Mouse (Mus musculus): ENCODE data around the gene Bpifb4. TPM values are rescaled to one million over a fixed set of nuclear protein-coding genes. Genes with fewer than 3 reads are reported as not detected.

The Bpifb4 gene
- polyA plus RNA-seq, 1 experiment: 0.08 TPM

DNA sequence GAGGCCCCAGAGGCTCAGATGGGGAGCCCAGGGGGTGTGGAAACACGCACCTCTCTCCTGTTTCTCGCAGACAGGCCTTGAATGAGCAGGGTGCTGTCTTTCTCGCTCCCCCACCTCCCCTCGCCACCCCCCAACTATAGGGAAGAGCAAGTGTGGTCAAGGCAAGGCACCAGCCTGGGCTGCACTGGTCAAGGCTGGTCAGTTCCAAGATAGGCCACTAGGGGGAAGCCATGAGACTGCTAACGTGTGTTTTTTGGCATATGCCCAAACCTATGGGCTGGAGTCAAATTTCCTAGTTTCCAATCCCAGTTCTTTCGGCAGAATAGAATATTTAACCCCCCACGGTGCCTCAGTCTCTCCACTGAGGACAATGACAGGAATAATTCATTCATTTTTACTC lies 57.8 kb downstream of the Bpifb4 start:
- TF ChIP-seq CTCF (IDR thresholded peaks at IDR 0.05; ENCODE audit: extremely low read depth, insufficient read depth, low read length): peak; percentile 91
- TF ChIP-seq POLR2A (IDR thresholded peaks at IDR 0.05; ENCODE audit: extremely low read depth, insufficient read depth, low read length): no peak
- Histone ChIP-seq H3K4me1 (ENCODE audit: control insufficient read depth, insufficient read depth, low read length) (no peaks in the 10 kb centered on the region), H3K4me3 (ENCODE audit: insufficient read depth, low read length) (no peak overlapping the region), H3K27ac (ENCODE audit: insufficient read depth, low read length) (no peak overlapping the region)

DNA sequence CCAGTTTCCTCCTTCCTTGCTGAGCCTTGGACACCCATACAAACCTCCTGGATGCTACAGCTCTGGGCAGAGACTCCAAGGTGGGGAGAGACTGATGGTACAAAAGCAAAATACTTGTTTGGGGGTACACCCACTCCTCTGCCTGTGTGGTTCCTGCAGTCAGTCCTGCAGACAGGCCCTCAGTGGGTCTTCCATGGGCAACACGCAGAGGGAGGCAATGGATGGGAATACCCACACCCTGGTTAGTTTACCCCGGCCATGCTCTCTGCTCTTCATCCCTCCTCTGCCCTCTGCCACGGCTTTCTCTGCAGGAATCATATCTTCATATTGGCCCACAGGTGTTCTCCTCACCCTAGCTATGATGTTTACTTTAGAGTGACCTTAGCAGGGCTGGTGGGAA lies 62.5 kb downstream of the Bpifb4 start:
- no peak for TF ChIP-seq POLR2A (IDR thresholded peaks at IDR 0.05; ENCODE audit: extremely low read depth, insufficient read depth, low read length)
- TF ChIP-seq CTCF (IDR thresholded peaks at IDR 0.05; ENCODE audit: extremely low read depth, insufficient read depth, low read length): no peak
- no peak overlapping the region for H3K4me3 ChIP-seq (ENCODE audit: insufficient read depth, low read length)
- no peak overlapping the region for H3K27ac ChIP-seq (ENCODE audit: insufficient read depth, low read length)
- H3K4me1 ChIP-seq (ENCODE audit: control insufficient read depth, insufficient read depth, low read length): no peaks in the 10 kb centered on the region

DNA sequence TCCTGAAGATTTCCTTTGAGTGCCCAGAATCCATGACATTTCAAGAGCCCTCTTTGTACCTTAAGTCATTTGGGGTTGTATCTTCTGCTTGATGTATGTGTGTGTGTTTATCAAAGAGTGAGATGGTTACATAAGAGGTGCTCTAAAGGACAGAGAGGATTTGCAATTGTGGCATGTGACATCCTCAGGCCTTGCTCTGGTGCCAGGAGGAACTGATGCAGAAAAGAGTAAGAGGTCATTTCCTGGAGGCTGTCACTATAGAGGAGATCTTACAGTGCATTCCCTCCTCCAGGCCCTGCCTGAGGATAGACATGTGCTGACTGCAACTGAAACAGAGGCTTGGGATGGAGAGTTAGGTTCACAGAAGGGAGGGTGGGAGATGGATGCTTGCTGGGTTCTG lies 63.0 kb downstream of the Bpifb4 start:
- no peak overlapping the region for H3K4me3 ChIP-seq (ENCODE audit: insufficient read depth, low read length)
- no peaks in the 10 kb centered on the region for H3K4me1 ChIP-seq (ENCODE audit: control insufficient read depth, insufficient read depth, low read length)
- TF ChIP-seq CTCF (IDR thresholded peaks at IDR 0.05; ENCODE audit: extremely low read depth, insufficient read depth, low read length) (no peak), POLR2A (IDR thresholded peaks at IDR 0.05; ENCODE audit: extremely low read depth, insufficient read depth, low read length) (no peak)
- H3K27ac ChIP-seq (ENCODE audit: insufficient read depth, low read length): no peak overlapping the region

DNA sequence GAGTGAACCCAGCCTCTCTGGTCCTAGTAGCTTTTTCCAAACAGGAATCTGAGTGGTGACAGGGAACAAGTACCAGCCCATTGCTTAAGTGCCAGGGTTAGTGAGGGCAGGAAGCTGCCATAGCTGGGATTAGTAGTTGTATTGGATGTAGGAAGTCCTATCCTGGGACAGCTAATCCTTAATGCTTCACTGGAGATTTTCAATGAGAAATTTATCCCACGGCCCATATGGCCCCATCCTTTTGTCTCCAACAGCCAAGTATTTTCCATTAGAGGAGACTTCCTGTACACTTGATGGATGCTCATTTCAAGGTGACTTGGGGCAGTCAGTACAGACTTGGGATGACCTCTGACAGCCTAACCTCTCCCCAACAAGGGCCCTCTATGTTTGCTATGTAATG lies 66.4 kb downstream of the Bpifb4 start:
- TF ChIP-seq POLR2A (IDR thresholded peaks at IDR 0.05; ENCODE audit: extremely low read depth, insufficient read depth, low read length) (no peak), CTCF (IDR thresholded peaks at IDR 0.05; ENCODE audit: extremely low read depth, insufficient read depth, low read length) (no peak)
- H3K27ac ChIP-seq (ENCODE audit: insufficient read depth, low read length): no peak overlapping the region
- H3K4me1 ChIP-seq (ENCODE audit: control insufficient read depth, insufficient read depth, low read length): no peaks in the 10 kb centered on the region
- no peak overlapping the region for H3K4me3 ChIP-seq (ENCODE audit: insufficient read depth, low read length)

DNA sequence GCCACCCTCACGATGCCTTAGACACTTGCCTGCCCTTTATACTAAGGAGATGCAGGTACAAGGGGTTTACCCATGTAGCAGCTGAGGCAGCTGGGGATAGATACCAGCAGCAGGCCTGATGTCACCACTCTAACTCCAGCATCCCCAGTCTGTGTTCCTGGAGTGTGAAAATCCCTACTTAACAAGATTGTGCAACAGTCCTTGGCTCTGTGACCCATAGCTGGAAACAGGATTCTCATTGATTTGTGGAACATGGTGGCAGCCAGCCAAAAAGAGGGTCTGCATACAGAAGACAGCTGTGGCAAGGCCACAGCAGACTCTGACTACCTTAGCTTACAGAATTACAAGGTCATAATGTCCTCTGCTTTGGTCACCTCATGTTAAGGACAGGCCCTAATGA lies 67.1 kb downstream of the Bpifb4 start:
- no peak overlapping the region for H3K4me3 ChIP-seq (ENCODE audit: insufficient read depth, low read length)
- no peaks in the 10 kb centered on the region for H3K4me1 ChIP-seq (ENCODE audit: control insufficient read depth, insufficient read depth, low read length)
- no peak overlapping the region for H3K27ac ChIP-seq (ENCODE audit: insufficient read depth, low read length)
- TF ChIP-seq POLR2A (IDR thresholded peaks at IDR 0.05; ENCODE audit: extremely low read depth, insufficient read depth, low read length) (no peak), CTCF (IDR thresholded peaks at IDR 0.05; ENCODE audit: extremely low read depth, insufficient read depth, low read length) (no peak)

DNA sequence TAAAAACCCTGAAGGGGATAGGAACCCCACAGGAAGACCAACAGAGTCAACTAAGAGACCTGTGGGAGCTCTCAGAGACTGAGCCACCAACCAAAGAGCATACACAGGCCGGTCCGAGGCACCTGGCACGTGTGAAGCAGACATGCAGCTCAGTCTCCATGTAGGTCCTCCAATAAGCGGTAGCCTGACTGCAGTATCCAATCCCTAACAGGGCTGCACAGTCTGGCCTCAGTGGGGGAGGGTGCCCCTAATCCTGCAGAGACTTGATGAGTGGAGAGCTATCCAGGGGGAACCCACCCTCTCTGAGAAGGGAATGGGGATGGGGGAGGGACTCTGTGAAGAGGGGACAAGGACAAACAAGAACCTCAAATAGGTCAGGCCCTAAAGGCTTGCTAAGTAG lies 67.7 kb downstream of the Bpifb4 start:
- H3K27ac ChIP-seq (ENCODE audit: insufficient read depth, low read length): no peak overlapping the region
- no peaks in the 10 kb centered on the region for H3K4me1 ChIP-seq (ENCODE audit: control insufficient read depth, insufficient read depth, low read length)
- no peak for TF ChIP-seq CTCF (IDR thresholded peaks at IDR 0.05; ENCODE audit: extremely low read depth, insufficient read depth, low read length)
- TF ChIP-seq POLR2A (IDR thresholded peaks at IDR 0.05; ENCODE audit: extremely low read depth, insufficient read depth, low read length): no peak
- no peak overlapping the region for H3K4me3 ChIP-seq (ENCODE audit: insufficient read depth, low read length)

DNA sequence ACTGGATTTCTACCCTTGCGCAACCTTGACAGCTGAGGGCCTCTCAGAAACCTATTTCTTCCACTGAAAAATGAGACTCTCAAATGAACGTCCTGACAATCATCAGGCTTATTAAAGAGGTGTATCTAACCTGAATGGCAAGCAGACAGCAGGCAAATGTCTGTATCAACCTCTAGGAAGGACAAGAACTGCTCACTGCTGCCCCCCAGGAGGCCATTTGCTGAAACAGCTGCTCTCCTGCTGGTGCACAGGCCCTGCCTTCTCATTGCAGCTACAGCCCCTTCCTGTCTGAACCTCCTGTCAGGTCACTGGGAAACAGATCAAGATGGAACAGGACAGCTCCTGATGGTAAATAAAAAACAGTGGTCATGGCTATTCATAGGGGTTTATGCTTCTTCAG lies 68.3 kb downstream of the Bpifb4 start:
- TF ChIP-seq POLR2A (IDR thresholded peaks at IDR 0.05; ENCODE audit: extremely low read depth, insufficient read depth, low read length) (no peak), CTCF (IDR thresholded peaks at IDR 0.05; ENCODE audit: extremely low read depth, insufficient read depth, low read length) (no peak)
- H3K4me1 ChIP-seq (ENCODE audit: control insufficient read depth, insufficient read depth, low read length): no peaks in the 10 kb centered on the region
- H3K4me3 ChIP-seq (ENCODE audit: insufficient read depth, low read length): no peak overlapping the region
- no peak overlapping the region for H3K27ac ChIP-seq (ENCODE audit: insufficient read depth, low read length)

DNA sequence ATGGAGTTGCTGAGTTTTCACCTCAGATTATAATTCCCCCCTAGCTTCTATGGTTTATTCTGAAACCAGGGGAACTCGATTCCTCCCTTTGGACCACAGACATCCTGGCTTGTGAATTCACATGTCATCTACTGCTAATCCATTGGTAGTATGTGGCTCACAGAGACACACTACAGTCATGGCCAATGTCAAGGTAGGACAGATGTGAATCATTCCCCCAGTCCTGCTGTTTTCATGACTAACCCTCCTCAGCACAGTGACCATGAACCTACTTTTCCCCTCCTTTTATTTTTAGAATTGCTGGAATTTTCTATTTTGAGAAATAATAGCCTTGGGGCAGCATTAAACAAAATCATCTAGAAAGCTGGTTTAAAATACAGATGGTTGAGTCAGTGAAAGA lies 69.4 kb downstream of the Bpifb4 start:
- H3K4me1 ChIP-seq (ENCODE audit: control insufficient read depth, insufficient read depth, low read length): no peaks in the 10 kb centered on the region
- no peak overlapping the region for H3K4me3 ChIP-seq (ENCODE audit: insufficient read depth, low read length)
- no peak overlapping the region for H3K27ac ChIP-seq (ENCODE audit: insufficient read depth, low read length)
- no peak for TF ChIP-seq POLR2A (IDR thresholded peaks at IDR 0.05; ENCODE audit: extremely low read depth, insufficient read depth, low read length)
- no peak for TF ChIP-seq CTCF (IDR thresholded peaks at IDR 0.05; ENCODE audit: extremely low read depth, insufficient read depth, low read length)

DNA sequence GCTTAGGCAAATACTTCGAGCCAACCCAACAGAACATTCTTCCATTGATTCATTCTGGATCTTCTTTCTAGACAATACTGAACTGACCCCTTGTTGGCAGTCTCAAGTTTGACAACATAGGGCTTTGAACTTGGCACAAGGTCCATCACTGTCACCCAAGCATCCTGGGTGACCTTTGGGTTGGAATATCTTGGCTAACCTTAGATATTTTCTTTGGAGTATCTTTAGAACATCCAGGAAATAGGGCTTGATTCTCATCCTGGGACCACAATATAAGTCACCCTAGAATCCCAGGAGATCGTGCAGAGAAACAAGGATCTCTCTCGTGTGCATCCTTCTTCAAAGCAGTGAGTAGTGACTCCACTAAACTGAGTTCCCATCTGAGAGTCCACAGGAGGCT lies 70.0 kb downstream of the Bpifb4 start, which contains the start of gene Bpifa2:
Gene Bpifa2 (plus strand): TSS at position 301 of the 400 bp plus-strand sequence.
- TF ChIP-seq CTCF (IDR thresholded peaks at IDR 0.05; ENCODE audit: extremely low read depth, insufficient read depth, low read length): no peak
- Histone ChIP-seq H3K27ac (ENCODE audit: insufficient read depth, low read length) (no peak within 1 kb of the TSS), H3K4me1 (ENCODE audit: control insufficient read depth, insufficient read depth, low read length) (no peaks in the 10 kb centered on the region), H3K4me3 (ENCODE audit: insufficient read depth, low read length) (no peak within 1 kb of the TSS)

Other genes with a start within 250 kb of the Bpifb4 start
- 0.19 and 0.23 TPM in 2 replicates for gene Dnmt3c, start 241.6 kb upstream of the Bpifb4 start, polyA plus RNA-seq (2012; rRNA removed)
- 23.9 and 24.9 TPM in 2 replicates for gene Mapre1, start 196.9 kb upstream of the Bpifb4 start, polyA plus RNA-seq (2012; rRNA removed)
- 0.06 TPM in 2 replicates for gene Efcab8, start 158.3 kb upstream of the Bpifb4 start, polyA plus RNA-seq (2012; rRNA removed)
- not detected in 2 replicates for gene Sun5, start 67.1 kb upstream of the Bpifb4 start, polyA plus RNA-seq (2012; rRNA removed)
- gene Bpifb2, start 63.2 kb upstream of the Bpifb4 start, polyA plus RNA-seq (2012; rRNA removed): not detected in 2 replicates
- gene Bpifb6, start 37.8 kb upstream of the Bpifb4 start, polyA plus RNA-seq (2012; rRNA removed): not detected in 2 replicates
- gene Bpifb3, start 20.0 kb upstream of the Bpifb4 start, polyA plus RNA-seq (2012; rRNA removed): not detected in 2 replicates
- not detected in 2 replicates for gene Bpifa6, start 36.7 kb downstream of the Bpifb4 start, polyA plus RNA-seq (2012; rRNA removed)
- gene Bpifa2, start 70.1 kb downstream of the Bpifb4 start, polyA plus RNA-seq (2012; rRNA removed): not detected in 2 replicates
- gene Bpifa3, start 192.1 kb downstream of the Bpifb4 start, polyA plus RNA-seq (2012; rRNA removed): not detected in 2 replicates
- gene Bpifa1, start 204.7 kb downstream of the Bpifb4 start, polyA plus RNA-seq (2012; rRNA removed): not detected in 2 replicates
- not detected in 2 replicates for gene Bpifa5, start 224.4 kb downstream of the Bpifb4 start, polyA plus RNA-seq (2012; rRNA removed)

Measured in cortical plate, adult 2 months (tissue).